Mouse (Mus musculus): Measurements from ENCODE around the gene Raver1.

Raver1 gene

DNA sequence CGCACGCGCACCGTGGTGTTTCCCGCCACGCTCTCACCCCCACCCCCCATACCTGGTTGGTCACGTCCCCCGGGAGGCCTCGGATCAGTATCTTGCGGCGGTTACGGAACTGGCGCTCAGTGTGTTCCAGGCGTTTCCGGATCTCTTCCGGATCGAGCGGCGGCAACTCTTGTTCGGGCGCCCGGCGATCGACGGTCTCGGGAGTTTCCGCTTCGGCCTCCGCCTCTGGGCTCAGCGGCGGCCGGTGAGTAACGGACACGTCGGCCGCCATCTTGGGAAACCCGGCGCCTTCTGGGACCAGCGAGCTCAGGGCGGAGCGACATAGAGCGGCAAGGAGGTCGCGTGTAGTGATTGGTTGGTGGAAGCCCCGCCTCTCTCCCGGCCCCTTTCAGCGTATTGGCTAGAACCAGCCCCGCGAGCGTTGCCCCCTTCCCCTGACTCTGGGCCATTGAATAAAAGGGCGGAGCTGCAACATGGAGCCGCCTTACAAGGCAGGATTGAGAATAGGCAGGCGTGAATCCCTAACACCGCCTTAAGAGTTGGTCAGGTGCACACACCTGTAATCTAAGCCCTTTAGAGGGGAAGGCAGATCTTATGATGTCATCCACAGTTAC is at the start of gene Raver1, which contains the start of gene Gm38431:
Gene Raver1 (minus strand): TSS at position 302 of the 614 bp plus-strand sequence.
Gene Gm38431 (minus strand): TSS at position 291 of the 614 bp plus-strand sequence.
- CTCF ChIA-PET: no interaction called here

DNA sequence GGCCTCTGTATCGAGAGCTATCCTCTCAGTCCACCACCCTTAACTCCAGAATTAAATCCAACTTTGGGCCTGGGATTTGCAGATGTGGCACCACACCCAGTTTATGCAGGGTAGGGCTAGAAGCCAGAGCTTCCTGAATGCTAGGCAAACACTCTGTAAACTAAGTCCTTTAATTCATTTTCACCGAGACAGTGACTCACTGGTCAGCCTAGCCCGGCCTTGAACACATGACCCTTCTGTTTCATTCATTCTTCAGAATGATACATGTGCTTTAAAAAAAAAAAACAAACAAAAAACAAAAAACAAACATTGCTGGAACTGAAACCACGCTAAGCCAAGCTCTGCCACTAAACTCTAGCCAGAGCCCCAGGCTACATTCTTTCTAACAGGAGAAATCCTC is 46.6 kb upstream of the Raver1 start:
- CTCF ChIA-PET: interaction anchor here (0.6 kb wide), 1 partner anchor 149 kb away, joined by 3 read pairs; no protein-coding TSS in a partner anchor

DNA sequence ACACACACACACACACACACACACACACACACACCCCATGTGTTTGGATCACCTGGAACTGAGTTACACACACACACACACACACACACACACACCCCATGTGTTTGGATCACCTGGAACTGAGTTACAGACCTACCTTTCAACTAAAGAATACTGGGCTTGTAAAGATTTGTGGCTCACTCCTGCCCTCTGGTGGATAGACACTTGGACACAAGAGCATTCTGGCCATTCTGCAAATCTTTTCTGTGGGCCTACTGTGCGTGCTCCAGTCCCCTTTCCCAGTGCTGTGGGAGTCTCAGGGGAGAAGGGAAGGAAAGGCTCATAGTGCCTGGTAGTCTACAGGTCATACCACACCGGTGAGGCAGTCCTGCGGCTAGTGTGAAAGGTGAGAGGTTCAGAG is 45.4 kb upstream of the Raver1 start:
- CTCF ChIA-PET: interaction anchor here (0.5 to 1.0 kb wide), 4 partner anchors 11 to 167 kb away, joined by 3 to 14 read pairs (median 4); partner anchors contain the start of gene Mrpl4

DNA sequence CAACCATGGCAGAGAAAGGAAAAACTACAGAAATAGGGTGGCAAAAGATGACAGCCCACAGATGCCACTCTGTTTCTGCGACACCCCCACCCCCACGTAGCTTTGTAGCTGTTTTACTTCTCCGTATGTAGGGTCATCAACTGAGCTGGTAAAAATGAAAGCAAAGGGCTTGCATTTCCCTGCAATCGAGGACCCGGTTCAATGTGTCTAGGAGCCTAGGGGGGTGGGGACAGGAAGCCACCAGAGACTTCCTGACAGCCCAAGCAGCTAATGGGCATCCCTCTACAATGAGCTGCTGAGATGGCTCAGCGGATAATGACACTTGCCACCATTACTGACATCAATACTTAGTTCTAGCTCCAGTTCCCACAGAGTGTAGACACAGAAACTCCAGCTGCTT is 44.6 kb upstream of the Raver1 start:
- CTCF ChIA-PET: interaction anchor here (0.6 to 1.0 kb wide), 3 partner anchors 12 to 167 kb away, joined by 3 to 4 read pairs (median 4); partner anchors contain the start of gene Mrpl4

DNA sequence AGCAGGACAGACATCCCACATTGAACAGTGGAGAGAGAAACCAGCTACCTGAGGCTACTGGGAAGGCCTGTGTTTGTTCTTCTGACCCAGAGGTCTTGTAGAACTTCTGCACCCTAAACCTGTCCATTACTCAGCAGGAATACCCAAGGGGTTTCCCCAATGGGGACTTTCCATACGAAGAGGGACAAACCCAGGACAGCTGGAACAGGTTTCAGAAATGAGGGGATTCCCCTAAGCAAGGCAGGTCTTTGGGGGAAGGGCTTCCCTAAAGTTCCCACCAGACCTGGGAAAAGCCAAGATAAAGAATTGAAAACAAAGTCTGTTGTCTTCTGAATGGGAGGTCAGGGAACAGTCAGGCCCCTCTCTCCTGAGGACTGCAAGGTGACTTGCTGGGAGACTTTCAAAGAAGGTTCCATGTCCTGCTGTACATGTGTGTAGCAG is 44.2 kb upstream of the Raver1 start:
- CTCF ChIA-PET: interaction anchor here (0.6 to 1.0 kb wide), 2 partner anchors 13 to 107 kb away, joined by 3 to 4 read pairs; partner anchors contain the start of gene Icam4

DNA sequence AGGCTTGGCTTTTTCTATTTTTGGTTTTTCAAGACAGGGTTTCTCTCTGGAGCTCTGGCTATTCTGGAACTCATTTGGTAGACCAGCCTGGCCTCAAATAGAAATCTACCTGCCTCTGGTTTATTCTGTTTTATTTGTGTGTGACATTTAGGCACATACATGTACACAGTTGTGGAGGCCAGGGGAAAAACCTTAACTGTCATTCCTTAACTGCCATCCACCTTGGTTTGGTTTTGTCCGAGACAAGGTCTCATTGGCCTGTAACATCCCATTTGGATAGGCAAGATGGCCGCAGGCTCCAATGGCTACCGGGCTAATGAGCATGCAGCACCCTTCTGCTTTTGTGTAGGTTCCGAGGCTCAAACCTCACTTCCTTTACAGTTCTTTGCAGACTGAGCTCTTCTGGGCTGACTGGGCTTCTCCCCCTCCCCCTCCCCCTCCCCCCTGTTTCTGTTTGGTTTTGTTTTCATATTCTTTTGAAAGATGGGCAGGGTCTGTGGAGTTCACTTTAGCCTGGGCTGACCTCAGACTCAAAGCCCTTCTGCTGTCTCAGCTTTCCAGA is 43.6 kb upstream of the Raver1 start:
- CTCF ChIA-PET: interaction anchor here (0.6 to 0.7 kb wide), 2 partner anchors 104 to 106 kb away, joined by 3 read pairs; partner anchors contain the start of genes Icam4 and Icam5

DNA sequence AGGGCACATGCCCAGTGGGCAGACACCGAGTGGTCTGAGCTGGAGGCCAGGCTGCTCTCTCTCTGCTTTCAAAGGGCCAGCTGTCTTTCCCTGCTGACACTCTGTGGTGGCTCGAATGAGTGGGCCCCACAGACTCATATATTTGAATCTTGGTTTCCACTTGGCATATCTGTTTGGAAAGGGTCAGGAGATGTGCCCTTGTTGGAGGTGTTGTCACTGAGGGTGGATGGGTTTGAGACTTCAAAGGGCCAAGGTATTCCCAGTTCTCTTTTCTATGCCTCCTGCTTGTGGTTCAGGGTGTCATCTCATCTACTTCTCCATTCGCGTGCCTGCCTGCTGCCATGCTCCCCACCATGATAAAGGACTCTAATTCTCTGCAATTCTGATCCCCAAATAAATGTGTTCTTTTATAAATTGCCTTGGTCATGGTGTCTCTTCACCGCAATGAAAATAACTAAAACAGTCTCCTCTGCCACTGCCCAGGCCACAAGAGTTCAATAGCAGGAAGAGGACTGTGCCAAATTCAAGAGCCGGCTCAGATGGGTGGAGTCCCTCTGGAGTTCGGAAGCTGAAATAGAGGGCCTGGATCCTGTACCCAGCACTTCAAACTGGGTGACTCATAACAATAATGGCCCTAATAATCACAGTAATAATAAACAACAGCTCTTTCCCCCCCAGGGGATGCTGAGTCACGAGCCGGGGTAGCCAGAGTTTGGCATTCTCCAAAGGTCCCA is 43.0 kb upstream of the Raver1 start:
- CTCF ChIA-PET: interaction anchor here (0.6 to 0.7 kb wide), 3 partner anchors 27 to 103 kb away, joined by 3 to 6 read pairs (median 3); partner anchors contain the start of gene Icam5

DNA sequence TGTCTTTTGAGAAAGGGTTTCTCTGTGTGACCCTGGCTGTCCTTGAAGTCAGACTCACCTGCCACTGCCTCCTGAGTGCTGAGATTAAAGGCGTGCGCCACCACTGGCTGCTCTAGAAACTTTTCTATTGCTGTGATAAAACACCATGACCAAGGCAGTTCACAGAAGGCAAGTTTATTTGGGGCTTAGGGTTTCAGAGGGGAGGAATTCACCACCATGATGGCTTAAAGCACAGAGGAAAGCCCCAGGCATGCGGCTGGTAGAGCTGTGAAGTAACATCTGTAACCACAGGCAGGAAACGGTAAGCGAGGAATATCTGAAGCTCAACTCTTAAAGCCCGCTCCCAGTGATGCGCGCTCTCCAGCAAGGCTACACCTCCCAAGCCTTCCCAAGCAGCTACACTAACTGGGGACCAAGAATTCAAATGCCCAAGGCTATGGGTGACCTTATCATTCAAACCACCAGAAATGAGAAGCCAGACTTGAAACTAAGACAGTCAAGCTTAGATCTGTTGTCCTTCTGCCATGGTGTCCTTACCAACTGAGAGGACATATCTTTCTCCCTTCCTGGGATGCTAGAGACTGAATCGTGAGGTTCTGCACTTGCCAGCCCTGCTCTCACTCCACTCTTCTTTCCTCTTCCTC is 41.4 kb upstream of the Raver1 start:
- CTCF ChIA-PET: no interaction called here

DNA sequence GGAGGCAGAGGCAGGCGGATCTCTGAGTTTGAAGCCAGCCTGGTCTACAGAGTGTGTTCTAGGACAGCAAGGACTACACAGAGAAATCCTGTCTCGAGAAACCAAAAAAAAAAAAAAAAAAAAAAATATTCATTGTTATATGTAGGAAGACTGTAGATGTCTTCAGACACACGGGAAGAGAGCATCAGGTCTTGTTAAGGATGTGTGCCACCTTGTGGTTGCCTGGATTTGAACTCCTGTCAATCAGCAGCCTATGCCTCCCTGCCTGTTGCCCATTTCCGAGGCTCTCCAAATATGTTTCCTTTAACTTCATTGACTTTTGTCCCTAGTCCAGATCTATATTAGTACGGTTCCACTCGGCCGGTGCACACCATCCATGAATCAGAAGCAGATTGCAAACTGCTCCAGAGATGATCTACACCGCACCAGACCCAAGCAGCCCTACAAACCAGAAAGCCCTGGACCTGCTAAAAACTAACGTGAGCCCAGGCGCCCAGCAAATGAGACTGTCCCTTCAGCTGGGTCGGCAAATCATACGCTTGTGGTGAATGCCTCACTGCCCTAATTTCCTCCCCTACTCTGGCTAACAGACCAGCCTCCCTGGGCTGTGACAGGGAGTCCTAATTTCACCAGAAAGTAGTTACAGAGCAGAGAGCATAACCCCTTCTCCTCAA is 40.4 kb upstream of the Raver1 start:
- CTCF ChIA-PET: no interaction called here

DNA sequence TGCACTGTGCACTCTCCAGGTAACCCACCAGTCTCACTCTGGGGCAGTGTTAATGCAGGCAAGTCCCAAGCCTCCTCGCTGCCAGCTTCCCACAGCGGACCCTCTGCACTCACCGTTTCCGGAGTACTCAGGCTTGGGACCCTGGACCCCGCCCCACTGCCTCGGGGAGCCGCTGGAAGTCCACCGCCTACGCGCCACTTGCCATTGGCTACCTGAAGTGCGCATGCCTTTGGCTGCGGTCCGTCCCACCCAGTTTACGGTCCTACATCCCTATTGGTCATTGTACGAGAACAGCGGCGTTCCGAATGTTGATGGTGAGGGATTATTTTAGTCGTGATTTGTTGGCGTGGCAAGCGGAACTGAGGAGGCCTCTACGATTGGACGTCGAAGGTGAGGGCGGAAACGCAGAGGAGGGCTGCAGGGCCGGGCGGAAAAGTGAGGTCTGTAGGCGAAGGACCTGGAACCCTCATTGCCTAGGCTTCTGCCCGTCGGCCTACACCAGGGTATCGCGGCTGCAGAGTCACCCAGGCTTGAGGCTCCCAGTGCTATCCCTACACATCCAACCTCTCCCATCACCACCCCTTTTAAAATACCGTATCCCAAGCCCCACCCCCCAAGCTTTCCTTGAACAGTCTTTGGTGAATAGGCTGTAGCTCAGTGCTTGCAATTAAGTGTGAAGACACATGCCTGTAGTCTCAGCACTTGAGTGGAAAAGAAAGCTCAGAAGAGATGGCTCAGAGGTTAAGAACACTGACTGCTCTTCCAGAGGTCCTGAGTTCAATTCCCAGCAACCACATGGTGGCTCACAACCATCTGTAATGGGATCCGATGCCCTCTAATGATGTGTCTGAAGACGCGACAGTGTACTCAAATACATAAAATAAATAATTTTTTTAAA is 39.5 kb upstream of the Raver1 start, which contains the start of gene Tyk2:
Gene Tyk2 (minus strand): TSS at position 185 of the 898 bp plus-strand sequence.
- CTCF ChIA-PET: no interaction called here

DNA sequence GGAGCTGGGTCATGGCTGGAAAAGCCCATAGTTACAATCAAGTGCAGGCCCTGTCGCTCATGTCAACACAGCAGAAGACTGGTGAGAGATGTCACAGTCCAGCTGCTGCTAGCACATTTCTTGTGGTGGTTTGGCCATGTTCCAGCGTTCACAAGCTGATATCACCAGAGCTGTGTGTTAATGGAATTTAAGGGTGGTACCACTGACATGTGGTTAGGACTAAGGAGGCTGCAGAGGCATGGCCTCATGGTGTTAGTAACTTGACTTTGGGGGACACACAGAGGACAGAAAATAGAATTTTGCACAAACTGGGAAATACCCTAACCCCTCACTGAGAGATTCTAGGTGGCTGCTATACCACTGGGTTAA is 34.4 kb upstream of the Raver1 start:
- CTCF ChIA-PET: interaction anchor here (0.6 kb wide), 1 partner anchor 188 kb away, joined by 3 read pairs; no protein-coding TSS in a partner anchor

DNA sequence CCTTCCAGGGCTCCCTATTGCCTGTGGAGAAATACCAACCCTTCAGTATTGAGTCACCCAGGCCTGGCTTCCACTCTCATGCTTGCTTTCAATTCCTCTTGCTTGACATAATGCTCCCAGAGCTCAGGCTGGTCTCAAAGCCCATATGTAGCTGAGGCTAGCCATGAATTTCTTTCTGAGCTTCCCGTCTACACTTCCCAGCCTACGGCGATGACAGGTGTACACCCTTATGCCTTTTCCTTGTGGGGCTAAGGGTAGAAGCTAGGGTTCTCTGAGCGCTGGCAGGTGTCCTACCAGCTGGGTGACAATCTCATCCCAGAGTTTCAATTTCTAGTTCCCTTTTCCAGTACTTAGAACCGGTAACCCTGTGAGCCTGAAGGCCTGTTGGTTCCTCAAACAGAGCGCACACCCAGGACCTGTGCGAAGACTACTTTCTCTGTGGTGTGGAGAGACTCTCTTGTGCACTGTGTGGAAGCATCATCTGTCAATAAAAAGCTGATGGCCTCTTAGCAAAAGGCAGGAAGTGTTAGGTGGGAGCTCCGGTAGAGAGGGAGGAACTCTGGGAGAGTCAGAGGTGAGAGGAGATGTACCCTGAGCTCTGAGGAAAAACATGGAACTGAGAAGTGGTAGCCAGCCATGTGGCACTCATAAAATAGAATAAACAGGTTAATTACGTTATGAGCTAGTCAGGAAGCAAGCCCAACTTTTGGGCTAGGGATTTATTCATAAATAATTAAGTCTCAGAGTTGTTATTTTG is 33.9 kb upstream of the Raver1 start:
- CTCF ChIA-PET: interaction anchor here (0.5 kb wide), 1 partner anchor 20 kb away, joined by 3 read pairs; no protein-coding TSS in a partner anchor

DNA sequence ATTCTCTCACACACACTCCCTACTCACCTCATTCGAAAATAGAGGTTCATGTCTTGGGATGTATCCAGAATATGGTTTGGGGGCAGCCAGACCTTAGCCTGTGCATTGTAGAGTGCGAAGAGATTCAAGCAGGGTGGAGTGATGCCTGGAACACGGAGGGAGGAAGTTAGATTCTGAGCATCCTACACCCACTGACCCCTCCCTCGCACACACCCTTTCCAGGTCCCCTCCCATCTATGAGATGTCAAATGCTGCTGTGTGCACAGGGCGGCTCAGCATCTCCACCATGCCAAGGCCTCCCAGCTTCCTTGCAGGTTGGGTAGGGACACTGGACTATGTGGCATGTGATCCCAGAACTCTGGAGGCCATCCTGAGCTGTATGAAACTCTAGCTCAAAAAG is 33.0 kb upstream of the Raver1 start:
- CTCF ChIA-PET: interaction anchor here (0.5 kb wide), 1 partner anchor 21 kb away, joined by 3 read pairs; no protein-coding TSS in a partner anchor

DNA sequence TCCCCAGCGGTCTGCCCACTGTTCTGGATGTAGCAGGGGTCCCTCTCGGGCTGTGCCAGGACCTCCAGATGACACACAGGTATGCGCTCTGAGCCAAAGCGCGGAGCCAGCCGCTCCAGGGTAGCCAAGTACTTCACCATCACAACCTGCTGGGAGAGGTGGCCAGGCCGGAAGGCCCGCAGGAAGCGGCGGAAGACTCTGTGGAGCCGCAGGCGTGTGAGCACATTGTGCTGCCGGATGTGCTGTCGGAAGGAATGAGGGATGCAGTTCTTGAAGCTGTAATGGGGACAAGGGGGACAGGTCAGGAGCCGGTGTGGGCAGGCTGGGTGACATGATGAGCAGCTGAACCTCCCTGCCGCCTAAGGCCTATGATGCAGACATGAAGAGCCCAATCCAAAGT is 29.7 kb upstream of the Raver1 start:
- CTCF ChIA-PET: no interaction called here

DNA sequence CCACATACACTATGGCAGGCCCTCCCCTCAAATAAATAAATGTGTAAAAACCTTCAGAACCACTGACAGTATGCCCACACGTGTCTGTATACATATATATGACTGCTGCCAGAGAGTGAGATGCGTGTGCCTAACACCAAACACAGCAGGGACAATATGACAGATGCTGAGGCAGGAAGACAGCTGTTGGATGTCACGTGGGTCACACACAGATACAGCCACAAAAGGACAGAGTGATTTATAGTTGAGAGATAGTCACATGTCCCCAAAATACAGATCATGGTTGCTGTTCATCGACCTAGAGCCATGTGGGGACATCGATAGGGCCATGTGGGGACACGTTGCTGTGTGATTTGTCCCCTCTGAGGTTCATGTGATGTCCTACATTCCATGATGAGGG is 25.3 kb upstream of the Raver1 start:
- CTCF ChIA-PET: no interaction called here

DNA sequence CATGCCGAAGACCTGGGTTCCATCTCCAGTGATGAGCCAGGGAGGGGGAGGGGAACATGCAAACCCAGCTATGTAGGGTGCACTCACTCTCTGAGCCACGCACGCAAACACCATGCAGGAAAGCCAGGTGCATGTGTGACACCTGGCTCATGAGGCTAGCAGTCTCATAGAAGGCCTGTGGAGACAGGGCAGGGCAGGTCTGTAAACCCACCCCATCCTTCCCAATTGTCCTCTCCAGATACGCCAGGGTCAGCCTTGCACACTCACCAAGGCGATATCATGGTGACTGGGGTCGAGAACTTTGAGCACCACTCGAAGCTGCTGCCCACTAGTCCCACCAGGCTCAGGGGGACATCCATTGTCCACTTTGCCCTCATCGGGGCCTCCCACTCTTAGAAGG is 23.3 kb upstream of the Raver1 start:
- CTCF ChIA-PET: no interaction called here

DNA sequence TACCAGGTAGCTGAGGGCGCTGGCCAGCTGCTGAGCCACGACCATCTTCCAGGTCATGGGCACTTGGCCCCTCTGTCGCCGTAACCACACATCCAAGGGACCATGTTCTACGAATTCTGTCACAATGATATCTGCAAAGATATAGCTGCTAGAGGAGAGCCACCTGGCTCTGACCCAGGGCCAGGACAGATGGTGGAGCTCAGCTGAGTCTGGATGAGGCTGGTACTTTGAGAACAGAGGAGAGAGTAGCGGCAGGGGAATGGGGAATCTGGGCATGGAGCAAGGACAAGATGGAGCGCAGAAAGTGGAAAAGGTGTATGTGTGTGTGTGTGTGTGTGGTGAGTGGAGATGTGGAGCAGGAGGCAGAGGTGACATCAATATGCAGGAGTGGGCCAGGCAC is 22.4 kb upstream of the Raver1 start:
- CTCF ChIA-PET: no interaction called here

DNA sequence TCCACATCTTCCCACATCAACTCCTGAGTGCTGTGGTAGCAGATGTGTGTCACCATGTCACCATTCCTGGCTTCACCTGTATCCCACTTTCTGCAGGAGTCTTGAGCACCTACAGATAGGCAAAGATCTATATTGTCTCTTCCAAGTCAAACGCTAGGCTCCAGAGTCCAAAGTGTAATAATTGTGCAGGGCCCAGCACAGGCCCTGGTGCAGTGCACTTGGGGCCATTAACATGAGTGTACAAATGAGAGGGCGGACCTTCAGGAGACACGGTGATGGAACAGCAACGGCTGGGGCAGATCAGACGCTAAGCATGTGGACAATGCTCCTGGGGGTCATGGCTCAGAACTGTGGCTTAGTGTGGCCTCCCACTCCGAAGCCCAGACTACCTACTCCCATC is 21.9 kb upstream of the Raver1 start:
- CTCF ChIA-PET: no interaction called here

DNA sequence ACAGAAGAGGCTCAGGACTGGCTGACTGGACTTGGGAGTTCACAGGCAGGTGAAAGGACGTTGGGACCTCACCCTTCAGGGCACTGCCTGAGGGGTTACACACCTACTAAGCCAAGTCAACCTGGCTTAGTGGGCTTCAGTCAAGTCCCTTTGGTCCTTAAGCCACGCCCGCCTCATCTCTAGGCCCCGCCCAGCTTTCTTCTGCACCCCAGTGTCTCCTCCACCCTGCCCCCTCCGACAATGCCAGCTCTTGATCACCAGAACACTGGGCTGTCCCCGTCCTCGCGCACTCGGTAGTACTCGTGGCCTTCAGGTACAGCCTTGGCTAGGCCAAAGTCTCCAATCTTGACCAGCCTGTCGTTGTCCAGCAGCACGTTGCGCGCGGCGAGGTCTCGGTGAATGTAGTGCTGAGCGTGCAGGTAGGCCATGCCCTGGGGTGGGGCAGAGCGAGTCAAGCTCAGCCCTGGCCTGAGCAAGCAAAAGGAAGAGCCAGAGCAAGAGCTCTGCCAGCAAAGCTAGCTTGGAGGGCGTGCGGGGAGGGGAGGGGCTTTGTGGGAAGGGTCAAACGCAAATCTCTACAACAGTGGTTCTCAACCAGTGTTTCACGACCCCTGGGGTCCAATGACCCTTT is 15.9 kb upstream of the Raver1 start:
- CTCF ChIA-PET: no interaction called here
